Mouse (Mus musculus) induced T-regulatory cell, adult 2 months (primary cell): ENCODE results near the gene Acp4.
"Not testable (repeated sequence)": the region's sequence is repeated elsewhere in the genome, so short reads cannot be mapped to it uniquely, and the experiment has no call there.

ENCODE experiments used
- DNase-seq: peaks from one replicate; pipeline ENCODE4 v3.0.0-alpha.2; 2012; ENCODE audit warnings: low read depth

Acp4 gene

DNA sequence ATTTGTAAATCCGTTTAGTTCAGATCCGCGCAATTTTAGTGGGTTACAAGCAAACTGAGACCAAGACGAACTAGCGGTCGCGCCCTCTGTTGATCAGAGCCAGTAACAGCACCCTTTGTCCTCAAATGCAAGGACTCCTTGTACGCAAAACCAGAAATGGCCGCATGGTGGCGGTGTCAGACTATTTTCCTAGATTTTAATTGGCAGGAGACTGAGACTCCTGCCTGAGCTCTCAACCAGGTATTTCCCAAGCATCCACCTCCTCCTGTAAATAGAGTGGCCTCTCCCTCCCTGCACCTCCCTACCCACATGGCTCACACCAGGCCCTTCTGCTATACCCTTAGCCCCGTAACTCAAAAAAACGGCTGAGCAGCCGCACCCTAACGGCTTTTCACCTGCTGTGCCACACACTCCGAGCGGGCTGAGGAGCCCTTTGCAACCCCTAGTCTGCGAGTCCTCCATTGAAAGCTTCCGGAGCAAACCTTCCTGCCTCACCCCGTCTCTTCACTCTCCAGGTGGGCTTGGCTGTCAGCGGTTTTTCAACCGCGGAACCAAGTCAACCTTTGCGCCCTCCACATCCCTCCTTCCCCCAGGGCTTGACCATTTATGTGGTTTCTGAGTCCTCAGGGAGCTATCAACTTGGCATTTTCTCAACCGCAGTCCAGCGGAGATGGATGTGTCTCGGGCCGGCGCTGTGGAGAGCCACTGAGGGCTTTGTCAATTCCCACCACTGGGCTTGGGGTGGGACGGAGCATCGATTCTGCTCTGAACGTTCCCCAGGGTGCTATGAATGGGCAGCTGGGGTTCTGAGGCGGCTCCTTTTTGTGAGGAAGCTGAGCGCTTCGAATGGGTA, 5.8 kb upstream of the Acp4 start:
- peak; percentile 97 for DNase-seq

- DNase-seq = no peak
Measured at GRCm38 (mm10) chr7:44261147-44261546, 4.0 kb upstream of the Acp4 start, which contains the start of gene Gm15517. TSS of gene Gm15517 (plus strand) at chr7:44261447.

GRCm38 (mm10) chr7:44260410-44260809, 3.2 kb upstream of the Acp4 start:
- DNase-seq = no peak

DNA sequence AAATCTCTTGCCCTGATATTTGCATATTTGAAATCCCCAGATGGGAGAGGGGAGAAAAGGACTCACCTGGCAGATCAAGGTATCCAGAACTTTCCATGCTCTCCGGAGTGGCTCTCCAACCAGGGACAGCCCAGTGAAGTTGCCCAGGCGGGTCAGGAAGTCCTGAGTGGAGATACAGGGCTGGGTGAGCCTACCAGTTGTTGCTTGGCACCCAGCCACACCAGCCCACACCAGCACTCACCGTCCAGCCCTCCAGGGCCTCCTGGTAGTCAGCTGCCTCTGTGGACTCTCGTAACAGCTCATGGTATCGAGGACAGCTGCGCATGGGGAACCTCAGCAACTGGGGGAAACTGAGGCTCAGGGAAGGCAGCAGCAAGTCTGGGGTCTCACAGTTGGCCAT, 2.2 kb downstream of the Acp4 start:
- no peak for DNase-seq

GRCm38 (mm10) chr7:44253023-44253616, 4.1 kb downstream of the Acp4 start:
- DNase-seq = no peak

DNA sequence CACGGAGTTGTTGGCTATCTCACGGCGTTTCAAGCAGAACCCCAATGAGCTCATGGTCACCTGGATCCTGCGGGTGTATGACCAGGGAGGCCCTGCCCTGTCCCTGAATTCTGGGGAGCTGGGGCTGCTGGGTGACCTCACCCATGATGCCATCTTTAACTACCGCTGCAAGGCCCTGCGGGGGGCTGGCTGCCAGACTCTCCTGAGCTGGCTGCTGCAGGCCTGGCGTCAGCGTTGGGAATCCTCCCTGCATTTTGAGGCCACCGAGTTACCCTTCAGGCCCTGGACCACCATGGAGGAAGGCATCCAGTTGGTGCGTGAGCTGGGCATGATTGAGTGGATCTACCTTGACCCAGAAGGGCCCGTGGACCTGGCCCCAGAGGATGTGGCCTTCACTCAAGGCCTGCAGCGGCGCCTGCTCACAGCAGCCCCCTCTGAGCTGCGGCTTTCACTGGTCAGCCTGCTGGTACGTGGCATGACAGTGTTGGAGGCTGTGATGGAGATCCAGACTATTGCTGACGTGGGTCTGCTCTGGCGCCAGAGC, 6.4 kb downstream of the Acp4 start:
- DNase-seq = not testable (repeated sequence)

- no peak for DNase-seq
Measured at GRCm38 (mm10) chr7:44249248-44249647, 7.9 kb downstream of the Acp4 start.

GRCm38 (mm10) chr7:44247971-44248370, 9.2 kb downstream of the Acp4 start:
- DNase-seq = no peak

GRCm38 (mm10) chr7:44246984-44247470, 10.2 kb downstream of the Acp4 start:
- DNase-seq = peak; percentile 81

DNA sequence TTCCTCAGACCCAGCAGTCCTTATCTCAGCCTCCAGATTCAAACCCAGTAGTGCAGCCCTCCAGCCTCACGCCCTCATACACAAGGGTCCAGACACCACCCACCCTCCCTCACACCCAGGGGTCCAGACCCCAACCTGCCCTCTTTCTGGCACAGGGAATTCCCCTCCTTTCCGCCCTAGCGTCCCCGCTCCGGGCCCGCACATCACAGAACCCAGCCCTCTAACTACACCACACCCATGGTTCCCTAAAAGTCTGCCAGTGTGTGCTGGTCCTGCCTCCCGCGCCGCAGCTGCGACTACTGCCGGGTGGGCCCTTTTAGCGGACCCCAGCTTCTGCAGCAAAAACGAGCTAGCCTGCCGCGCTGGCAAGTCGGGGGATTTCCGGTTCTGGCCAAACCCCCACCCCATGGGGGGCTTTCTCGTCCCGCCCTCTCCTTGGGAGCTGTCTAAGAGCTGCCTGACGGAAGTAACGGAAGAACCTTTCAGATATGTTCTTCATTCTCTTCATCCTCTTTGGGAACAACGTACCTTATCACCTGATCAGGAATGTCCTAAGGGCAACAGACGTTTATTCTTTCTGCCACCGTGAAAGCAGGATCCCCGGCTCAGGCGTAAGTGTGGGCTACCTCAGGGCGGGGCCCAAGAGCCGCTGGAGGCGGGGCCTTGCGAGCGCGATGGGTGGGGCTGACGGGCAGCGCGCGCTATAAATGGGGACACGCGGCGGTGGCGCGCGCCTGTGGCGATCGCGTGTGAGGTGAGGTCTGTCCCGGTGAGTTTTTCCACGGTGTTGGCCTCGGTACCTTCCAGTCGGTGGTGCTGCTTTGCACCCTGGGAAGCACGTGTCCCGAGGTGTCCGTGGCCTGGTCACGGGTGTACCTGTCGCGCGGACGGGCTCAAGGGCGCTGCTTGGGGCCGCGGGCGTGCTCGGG, 10.9 kb downstream of the Acp4 start, which contains the start of the genes 1700028J19Rik and 2410002F23Rik:
Gene 1700028J19Rik (minus strand): TSS at position 641 of the 929 bp plus-strand sequence.
Gene 2410002F23Rik (plus strand): TSS at position 668 of the 929 bp plus-strand sequence.
- DNase-seq = peak; percentile 96

DNA sequence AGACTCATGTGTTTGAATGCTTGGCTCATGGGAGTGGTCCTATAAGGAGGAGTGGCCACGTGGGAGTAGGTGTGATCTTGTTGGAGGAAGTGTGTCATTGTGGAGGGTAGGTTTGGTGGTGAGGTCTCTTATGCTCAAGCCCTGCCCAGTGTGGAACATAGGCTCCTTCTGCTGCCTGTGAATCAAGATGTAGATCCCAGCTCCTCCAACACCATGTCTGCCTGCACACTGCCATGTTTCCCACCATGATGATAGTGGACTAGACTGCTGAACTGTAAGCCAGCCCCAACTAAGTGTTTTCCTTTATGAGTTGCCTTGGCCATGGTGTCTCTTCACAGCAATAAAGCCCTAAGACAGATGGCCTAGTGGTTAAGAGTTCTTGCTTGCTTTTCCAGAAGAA, 13.1 kb downstream of the Acp4 start:
- no peak for DNase-seq

GRCm38 (mm10) chr7:44241163-44241562, 16.0 kb downstream of the Acp4 start:
- DNase-seq = no peak

- DNase-seq = no peak
Measured at GRCm38 (mm10) chr7:44240712-44241111, 16.5 kb downstream of the Acp4 start.

- no peak for DNase-seq
Measured at GRCm38 (mm10) chr7:44239913-44240312, 17.3 kb downstream of the Acp4 start.

GRCm38 (mm10) chr7:44235909-44236308, 21.3 kb downstream of the Acp4 start, which contains the start of gene Gm36864:
TSS of gene Gm36864 (plus strand) at chr7:44236177.
- DNase-seq = no peak

GRCm38 (mm10) chr7:44225076-44225475, 32.1 kb downstream of the Acp4 start, which contains the start of gene Klk1:
TSS of gene Klk1 (plus strand) at chr7:44225360.
- DNase-seq = no peak

DNA sequence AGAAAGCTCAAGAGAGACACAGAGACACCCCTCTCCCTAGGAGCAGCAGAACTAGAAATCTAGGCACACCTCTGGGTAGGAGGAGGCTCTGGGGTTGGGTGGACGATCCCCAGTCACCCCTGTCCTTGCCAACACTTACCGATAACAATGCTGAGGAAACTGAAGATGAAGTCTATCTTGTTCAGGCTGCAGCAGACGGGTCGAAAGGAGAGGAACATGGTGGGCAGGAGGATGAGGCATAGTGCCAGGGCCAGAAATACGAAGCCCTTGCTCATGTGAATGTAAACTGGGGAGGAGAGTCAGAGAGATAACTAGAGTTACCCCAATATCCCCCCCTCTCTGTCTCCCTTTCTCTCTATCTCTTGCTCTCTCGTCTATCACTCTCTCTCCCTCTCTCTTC, 34.8 kb downstream of the Acp4 start:
- DNase-seq = not testable (repeated sequence)

DNA sequence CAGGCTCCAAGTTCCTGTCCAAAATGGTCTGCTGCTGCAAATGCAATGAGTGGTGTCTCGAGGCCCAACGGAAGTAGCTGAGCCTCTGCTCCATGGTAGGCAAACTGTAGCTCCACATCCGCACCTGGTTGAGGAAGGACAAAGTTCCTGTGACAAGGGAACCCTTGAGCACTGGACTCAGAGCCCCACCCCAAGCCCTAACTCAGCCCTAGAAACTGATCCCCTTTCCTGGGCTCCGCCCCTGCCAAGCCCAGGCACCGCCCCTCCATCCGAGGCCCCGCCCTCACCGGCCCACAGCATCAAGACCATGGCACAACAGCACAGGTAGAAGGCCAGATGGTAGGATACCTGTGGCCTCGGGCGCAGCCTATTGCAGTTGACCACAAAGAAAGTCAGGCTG, 35.6 kb downstream of the Acp4 start:
- not testable (repeated sequence) for DNase-seq

DNA sequence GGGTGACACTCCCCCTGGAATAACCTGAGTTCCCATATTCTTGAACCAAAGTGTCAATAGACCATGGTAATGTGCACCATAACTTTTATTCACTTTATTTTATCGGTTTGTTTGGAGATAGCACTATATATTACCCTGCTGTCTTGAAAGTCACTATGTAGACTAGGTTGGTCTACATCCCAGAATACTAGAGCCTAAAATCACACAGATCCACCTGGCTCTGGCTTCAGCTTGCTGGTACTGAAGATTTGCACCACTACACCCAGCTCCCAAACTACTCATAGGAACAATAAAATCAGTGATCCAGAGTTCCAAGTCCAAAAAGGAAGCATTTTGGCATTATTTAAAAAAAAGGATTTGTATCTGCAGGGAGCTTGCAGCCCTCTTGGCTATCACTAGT, 41.5 kb downstream of the Acp4 start, which contains the start of gene Klk1b5:
Gene Klk1b5 (plus strand): TSS at position 301 of the 400 bp plus-strand sequence.
- no peak for DNase-seq

GRCm38 (mm10) chr7:44208307-44208706, 48.9 kb downstream of the Acp4 start:
- no peak for DNase-seq

DNA sequence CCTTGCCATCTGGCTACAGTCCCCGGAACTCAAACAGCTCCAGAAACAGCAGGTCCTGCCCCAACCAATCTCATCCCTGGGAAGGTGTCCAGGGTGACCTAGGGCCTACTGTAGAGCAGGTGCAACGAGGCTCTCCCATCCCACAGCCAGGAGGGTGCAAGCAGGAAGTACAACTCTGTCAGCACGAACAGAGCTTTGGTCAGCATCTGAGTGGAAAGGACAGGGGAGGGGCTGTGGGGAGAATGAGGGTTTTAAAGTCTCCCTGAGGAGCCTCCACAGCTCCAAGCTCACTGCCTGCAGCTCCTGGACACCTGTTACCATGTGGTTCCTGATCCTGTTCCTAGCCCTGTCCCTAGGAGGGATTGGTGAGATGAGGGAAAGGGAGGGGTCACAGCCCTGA, 50.0 kb downstream of the Acp4 start, which contains the start of gene Klk1b4:
Gene Klk1b4 (plus strand): TSS at position 301 of the 400 bp plus-strand sequence.
- not testable (repeated sequence) for DNase-seq
